Mouse (Mus musculus): Measurements from ENCODE around the gene Rilp. TPM values are rescaled to one million over a fixed set of nuclear protein-coding genes. Genes with fewer than 3 reads are reported as not detected.
A peak's percentile ranks its signal among the peaks of the same experiment; 100 is the strongest.

The Rilp gene
- polyA plus RNA-seq, 1 experiment from 2014 or later: 0.56 TPM

MicroRNAs within 50 kb of the gene (microRNA counts, 519-probe panel; counts per million panel counts)
- microRNA mmu-miR-22: 4,859 counts per million, percentile 87 among the panel's probes with 10 or more counts

Small RNA genes lying within 50 kb of the gene (microRNA-seq; reads per million reads assigned to microRNA genes)
- 2,447 reads per million, percentile 84 among the genes with 10 or more reads in this experiment for gene Mir22
- not detected for gene Mir3971

Other genes with a start within 250 kb of the Rilp start
- 117 and 123 TPM in 2 replicates for gene Rpa1, start 161.8 kb upstream of the Rilp start, polyA plus RNA-seq (2014; fragmentation: Nextera tagmentation; extraction: Ambion mirVana)
- 13.4 and 15.9 TPM in 2 replicates for gene Smyd4, start 161.7 kb upstream of the Rilp start, polyA plus RNA-seq (2014; fragmentation: Nextera tagmentation; extraction: Ambion mirVana)
- gene Serpinf1, start 87.4 kb upstream of the Rilp start, polyA plus RNA-seq (2014; fragmentation: Nextera tagmentation; extraction: Ambion mirVana): 84.0 and 87.0 TPM in 2 replicates
- gene Serpinf2, start 70.5 kb upstream of the Rilp start, polyA plus RNA-seq (2014; fragmentation: Nextera tagmentation; extraction: Ambion mirVana): 0.15 and 0.17 TPM in 2 replicates
- 5.3 and 6.2 TPM in 2 replicates for gene Wdr81, start 55.4 kb upstream of the Rilp start, polyA plus RNA-seq (2014; fragmentation: Nextera tagmentation; extraction: Ambion mirVana)
- 8.7 and 11.0 TPM in 2 replicates for gene Tlcd2, start 48.4 kb upstream of the Rilp start, polyA plus RNA-seq (2014; fragmentation: Nextera tagmentation; extraction: Ambion mirVana)
- gene Prpf8, start 23.3 kb upstream of the Rilp start, polyA plus RNA-seq (2014; fragmentation: Nextera tagmentation; extraction: Ambion mirVana): 113 and 123 TPM in 2 replicates
- 4.4 and 4.8 TPM in 2 replicates for gene Scarf1, start 3.4 kb downstream of the Rilp start, polyA plus RNA-seq (2014; fragmentation: Nextera tagmentation; extraction: Ambion mirVana)
- gene Slc43a2, start 21.6 kb downstream of the Rilp start, polyA plus RNA-seq (2014; fragmentation: Nextera tagmentation; extraction: Ambion mirVana): 5.6 and 6.6 TPM in 2 replicates
- gene Pitpna, start 78.0 kb downstream of the Rilp start, polyA plus RNA-seq (2014; fragmentation: Nextera tagmentation; extraction: Ambion mirVana): 90.5 TPM in 2 replicates
- gene Inpp5k, start 120.9 kb downstream of the Rilp start, polyA plus RNA-seq (2014; fragmentation: Nextera tagmentation; extraction: Ambion mirVana): 26.2 and 28.4 TPM in 2 replicates
- gene Myo1c, start 140.4 kb downstream of the Rilp start, polyA plus RNA-seq (2014; fragmentation: Nextera tagmentation; extraction: Ambion mirVana): 13.0 and 13.8 TPM in 2 replicates
- 125 and 134 TPM in 2 replicates for gene Crk, start 169.2 kb downstream of the Rilp start, polyA plus RNA-seq (2014; fragmentation: Nextera tagmentation; extraction: Ambion mirVana)
- gene Ywhae, start 222.8 kb downstream of the Rilp start, polyA plus RNA-seq (2014; fragmentation: Nextera tagmentation; extraction: Ambion mirVana): 1,480 and 1,520 TPM in 2 replicates